Mouse (Mus musculus) midbrain, embryonic 16.5 days (tissue): Measurements from ENCODE around the gene Arap2. TPM values are rescaled to one million over a fixed set of nuclear protein-coding genes. Genes with fewer than 3 reads are reported as not detected.

Source experiments
- ATAC-seq: fragments of 200-750 bp; cut with Nextera tagmentation; 2 replicates; pipeline ENCODE4 v1.8.0; 2017; ENCODE audit warnings: moderate TSS enrichment
- H3K27ac ChIP-seq: fragments of 300-500 bp; sonication (generic); 2 replicates; pipeline ENCODE4 v1.5.1; 2014; ENCODE audit warnings: mild to moderate bottlenecking, low read length, mixed read lengths
- H3K27me3 ChIP-seq: fragments of 300-500 bp; sonication (generic); 2 replicates; pipeline ENCODE4 v1.6.1; 2014; ENCODE audit warnings: low read depth, low read length, mixed read lengths; ENCODE audit not compliant: control insufficient read depth, insufficient read depth
- H3K36me3 ChIP-seq: fragments of 300-500 bp; sonication (generic); 2 replicates; pipeline ENCODE4 v1.6.1; 2014; ENCODE audit warnings: mild to moderate bottlenecking, low read length, moderate library complexity, mixed read lengths; ENCODE audit not compliant: control insufficient read depth, insufficient read depth
- H3K4me1 ChIP-seq: fragments of 300-500 bp; sonication (generic); 2 replicates; pipeline ENCODE4 v1.6.1; 2014; ENCODE audit warnings: mild to moderate bottlenecking, low read length, mixed read lengths; ENCODE audit not compliant: control insufficient read depth, insufficient read depth
- H3K4me2 ChIP-seq: fragments of 300-500 bp; sonication (generic); 2 replicates; pipeline ENCODE4 v1.6.1; 2014; ENCODE audit warnings: mild to moderate bottlenecking, low read length, mixed read lengths
- H3K4me3 ChIP-seq: fragments of 300-500 bp; sonication (generic); 2 replicates; pipeline ENCODE4 v1.5.1; 2014; ENCODE audit warnings: low read depth, mild to moderate bottlenecking, low read length, moderate library complexity, mixed read lengths
- H3K9ac ChIP-seq: fragments of 300-500 bp; sonication (generic); 2 replicates; pipeline ENCODE4 v1.6.1; 2014; ENCODE audit warnings: low read depth, low read length, mixed read lengths
- H3K9me3 ChIP-seq: fragments of 300-500 bp; sonication (generic); replicated peaks from 2 replicates; pipeline ENCODE4 v1.6.1; 2014; ENCODE audit warnings: mild to moderate bottlenecking, low read length, mixed read lengths; ENCODE audit not compliant: control insufficient read depth, poor library complexity, severe bottlenecking
- WGBS: fragments of 180-500 bp; shearing (Covaris S2); extraction: QIAGEN DNeasy Blood & Tissue Kit; methylation state at CpG from one replicate; pipeline ENCODE4 v1.1.7; 2014; 5-methylcytosine and 5-hydroxymethylcytosine counted together
- polyA plus RNA-seq: library from polyadenylated mRNA; unstranded; fragments of >200 nt; fragmentation: Nextera tagmentation; extraction: Ambion mirVana; gene quantifications from 2 replicates; pipeline ENCODE4 v1.2.1, GENCODE M21; 2015

The Arap2 gene
- polyA plus RNA-seq, 1 experiment from 2014 or later = 8.1 TPM

GRCm38 (mm10) chr5:62672736-62673436 lies 93.1 kb downstream of the Arap2 start:
- Histone ChIP-seq H3K4me1 (peaks cover 5% of the 10 kb centered on the region; the same call in 1 of the 2 replicates), H3K9ac (no peak overlapping the region), H3K27me3 (no peaks in the 10 kb centered on the region), H3K27ac (peak overlapping the region; percentile 4), H3K36me3 (no peaks in the 10 kb centered on the region), H3K4me2 (0 out of 2 replicates have a peak overlapping the region, but pooled peaks have one; percentile 20), H3K4me3 (no peak overlapping the region), H3K9me3 (no peaks in the 10 kb centered on the region)
- peak; percentile 56; the same call in 1 of the 2 replicates for ATAC-seq
- WGBS = 25% methylated on average over 9 of the region's 9 CpGs

- H3K4me2 ChIP-seq = no peak overlapping the region
- no peak overlapping the region for H3K4me3 ChIP-seq
- H3K4me1 ChIP-seq = no peaks in the 10 kb centered on the region
- no peak overlapping the region for H3K27ac ChIP-seq
- no peaks in the 10 kb centered on the region for H3K27me3 ChIP-seq
- H3K9ac ChIP-seq = no peak overlapping the region
- 0 out of 2 replicates have a peak, but pooled peaks cover 3% of the 10 kb centered on the region for H3K9me3 ChIP-seq
- ATAC-seq = no peak
- H3K36me3 ChIP-seq = no peaks in the 10 kb centered on the region
Observed at GRCm38 (mm10) chr5:62665329-62665728, 100.6 kb downstream of the Arap2 start.

- no peak overlapping the region for H3K4me3 ChIP-seq
- ATAC-seq = no peak
- no peak overlapping the region for H3K4me2 ChIP-seq
- 83% methylated on average over 4 of the region's 4 CpGs for WGBS
- H3K4me1 ChIP-seq = no peaks in the 10 kb centered on the region
- no peaks in the 10 kb centered on the region for H3K27me3 ChIP-seq
- H3K9me3 ChIP-seq = 0 out of 2 replicates have a peak, but pooled peaks cover 3% of the 10 kb centered on the region
- H3K36me3 ChIP-seq = no peaks in the 10 kb centered on the region
- H3K27ac ChIP-seq = no peak overlapping the region
- H3K9ac ChIP-seq = no peak overlapping the region
Observed at GRCm38 (mm10) chr5:62664847-62665246, 101.1 kb downstream of the Arap2 start.

- Histone ChIP-seq H3K36me3 (no peaks in the 10 kb centered on the region), H3K4me1 (no peaks in the 10 kb centered on the region), H3K9me3 (0 out of 2 replicates have a peak, but pooled peaks cover 3% of the 10 kb centered on the region), H3K27ac (no peak overlapping the region), H3K9ac (no peak overlapping the region), H3K4me2 (no peak overlapping the region), H3K4me3 (no peak overlapping the region), H3K27me3 (no peaks in the 10 kb centered on the region)
- 92% methylated on average over 1 of the region's 1 CpGs for WGBS
- ATAC-seq = no peak
Observed at GRCm38 (mm10) chr5:62663206-62663605, 102.8 kb downstream of the Arap2 start.

GRCm38 (mm10) chr5:62653924-62654323 lies 112.0 kb downstream of the Arap2 start:
- Histone ChIP-seq H3K27ac (no peak overlapping the region), H3K4me2 (no peak overlapping the region), H3K9ac (no peak overlapping the region), H3K4me1 (no peaks in the 10 kb centered on the region), H3K36me3 (no peaks in the 10 kb centered on the region), H3K4me3 (no peak overlapping the region), H3K9me3 (no peaks in the 10 kb centered on the region), H3K27me3 (no peaks in the 10 kb centered on the region)
- ATAC-seq = no peak
- WGBS = 74% methylated on average over 5 of the region's 5 CpGs

- Histone ChIP-seq H3K4me2 (no peak overlapping the region), H3K36me3 (no peaks in the 10 kb centered on the region), H3K4me1 (no peaks in the 10 kb centered on the region), H3K9ac (no peak overlapping the region), H3K9me3 (no peaks in the 10 kb centered on the region), H3K27ac (no peak overlapping the region), H3K4me3 (no peak overlapping the region), H3K27me3 (no peaks in the 10 kb centered on the region)
- 93% methylated on average over 4 of the region's 4 CpGs for WGBS
- no peak for ATAC-seq
Observed at GRCm38 (mm10) chr5:62642330-62642729, 123.6 kb downstream of the Arap2 start.

GRCm38 (mm10) chr5:62640501-62640900 lies 125.5 kb downstream of the Arap2 start:
- H3K36me3 ChIP-seq = no peaks in the 10 kb centered on the region
- H3K27me3 ChIP-seq = no peaks in the 10 kb centered on the region
- ATAC-seq = no peak
- no peak overlapping the region for H3K4me3 ChIP-seq
- H3K9ac ChIP-seq = no peak overlapping the region
- WGBS = 63% methylated on average over 8 of the region's 8 CpGs
- H3K4me2 ChIP-seq = no peak overlapping the region
- H3K27ac ChIP-seq = no peak overlapping the region
- H3K4me1 ChIP-seq = no peaks in the 10 kb centered on the region
- H3K9me3 ChIP-seq = no peaks in the 10 kb centered on the region

- H3K9me3 ChIP-seq = no peaks in the 10 kb centered on the region
- no peaks in the 10 kb centered on the region for H3K27me3 ChIP-seq
- H3K27ac ChIP-seq = no peak overlapping the region
- H3K4me1 ChIP-seq = no peaks in the 10 kb centered on the region
- no peak overlapping the region for H3K4me3 ChIP-seq
- no peaks in the 10 kb centered on the region for H3K36me3 ChIP-seq
- 77% methylated on average over 3 of the region's 3 CpGs for WGBS
- no peak overlapping the region for H3K9ac ChIP-seq
- no peak overlapping the region for H3K4me2 ChIP-seq
- no peak for ATAC-seq
Observed at GRCm38 (mm10) chr5:62636341-62636740, 129.6 kb downstream of the Arap2 start.

GRCm38 (mm10) chr5:62628901-62629300 lies 137.1 kb downstream of the Arap2 start:
- Histone ChIP-seq H3K9me3 (no peaks in the 10 kb centered on the region), H3K4me1 (no peaks in the 10 kb centered on the region), H3K4me2 (no peak overlapping the region), H3K9ac (no peak overlapping the region), H3K36me3 (no peaks in the 10 kb centered on the region), H3K4me3 (no peak overlapping the region), H3K27me3 (no peaks in the 10 kb centered on the region), H3K27ac (no peak overlapping the region)
- ATAC-seq = no peak
- 88% methylated on average over 5 of the region's 5 CpGs for WGBS
